Mouse (Mus musculus): ENCODE measurements around the gene Rtn2.

- TF ChIP-seq POLR2A (IDR thresholded peaks at IDR 0.05; ENCODE audit: borderline replicate concordance, extremely low read depth, low read depth, low read length) (no peak), CTCF (IDR thresholded peaks at IDR 0.05; ENCODE audit: insufficient read depth, low read length) (no peak)
Observed at GRCm38 (mm10) chr7:19279581-19280114, 2.8 kb upstream of the Rtn2 start, which contains the start of gene Ppm1n.

Measured in lung, adult 2 months (tissue).